Mouse (Mus musculus) inflammation-experienced regulatory T-cells, adult 6 months (primary cell): Measurements from ENCODE around the gene Adh1. TPM values are rescaled to one million over a fixed set of nuclear protein-coding genes. Genes with fewer than 3 reads are reported as not detected.

Experiments used
- ATAC-seq: one replicate; pipeline ENCODE4 v1.8.0; 2017
- polyA plus RNA-seq, 3 experiments: library from polyadenylated mRNA; unstranded; fragments of 100-300 nt; shearing (Covaris generic); gene quantifications; one replicate each; pipeline ENCODE4 v1.2.1; 2017

The Adh1 gene
- polyA plus RNA-seq, 3 experiments from 2014 or later = 1.9 to 3.3 TPM; not detected in 1

DNA sequence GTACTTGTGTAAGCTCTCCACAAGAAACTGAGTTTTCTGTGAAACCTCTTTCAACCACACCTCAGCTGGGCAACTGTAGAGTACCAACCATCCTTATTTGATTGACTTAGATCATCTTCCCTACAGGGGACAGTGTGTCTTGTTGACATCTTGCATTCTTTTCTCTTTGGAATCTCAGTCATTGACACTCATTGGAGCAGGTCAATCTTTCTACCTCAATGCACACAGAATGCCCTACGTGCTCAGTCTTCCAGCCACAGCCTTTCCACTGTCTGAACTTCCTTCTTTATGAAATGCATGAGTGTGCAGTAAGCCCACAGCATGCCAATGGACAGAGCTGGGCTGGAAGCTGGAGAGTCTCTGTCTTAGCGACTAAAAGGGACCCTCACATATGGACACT lies 29.9 kb downstream of the Adh1 start:
- ATAC-seq = no peak

GRCm38 (mm10) chr3:138291529-138292117 lies 30.8 kb downstream of the Adh1 start:
- no peak for ATAC-seq

DNA sequence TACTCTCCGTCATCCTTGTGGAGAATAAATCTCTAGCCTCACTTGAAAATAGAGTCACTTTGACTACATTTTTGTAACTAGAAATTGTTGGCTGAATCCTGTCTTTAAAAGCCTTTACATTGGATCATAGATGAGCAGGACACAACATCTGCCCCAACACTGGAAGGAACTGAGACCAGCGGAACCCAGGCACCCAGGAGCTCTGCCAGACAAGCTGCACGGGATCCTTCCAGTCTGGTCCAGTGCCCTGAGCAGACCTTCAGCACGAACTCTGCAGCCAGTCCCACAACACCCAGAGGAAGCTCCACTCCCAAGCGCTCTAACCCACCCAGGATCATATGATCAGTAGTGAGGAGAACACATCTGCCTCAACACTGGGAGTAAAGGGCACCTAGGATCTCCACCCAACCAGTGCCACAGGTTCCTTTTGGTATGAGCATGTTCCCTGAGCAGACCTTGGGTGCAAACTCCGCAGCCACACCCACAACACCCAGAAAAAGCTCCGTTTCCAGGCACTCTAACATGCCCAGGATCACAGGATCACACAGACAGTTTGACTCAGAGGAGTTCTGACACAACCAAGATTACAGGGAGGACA lies 32.6 kb downstream of the Adh1 start:
- ATAC-seq = no peak

DNA sequence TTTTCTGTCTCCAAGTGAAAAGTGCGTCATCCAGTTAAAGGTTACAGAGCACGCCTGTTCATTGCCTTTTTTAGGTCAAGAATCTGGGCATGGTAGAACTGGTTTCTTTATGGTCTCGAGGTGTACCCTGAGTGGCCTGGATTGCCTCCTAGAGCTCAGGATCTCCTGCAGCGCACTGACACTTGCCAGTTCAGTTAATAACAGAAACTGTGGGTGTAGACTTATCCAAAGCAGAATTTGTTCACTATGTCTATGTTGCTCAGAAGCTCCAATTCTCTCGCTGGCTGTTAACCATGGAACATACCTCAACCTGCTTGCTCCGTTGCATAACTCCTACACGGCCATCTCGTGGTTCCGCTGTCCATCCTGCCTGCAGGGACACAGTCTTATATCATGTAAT lies 39.3 kb downstream of the Adh1 start:
- no peak for ATAC-seq

GRCm38 (mm10) chr3:138302676-138303075 lies 41.9 kb downstream of the Adh1 start:
- no peak for ATAC-seq

DNA sequence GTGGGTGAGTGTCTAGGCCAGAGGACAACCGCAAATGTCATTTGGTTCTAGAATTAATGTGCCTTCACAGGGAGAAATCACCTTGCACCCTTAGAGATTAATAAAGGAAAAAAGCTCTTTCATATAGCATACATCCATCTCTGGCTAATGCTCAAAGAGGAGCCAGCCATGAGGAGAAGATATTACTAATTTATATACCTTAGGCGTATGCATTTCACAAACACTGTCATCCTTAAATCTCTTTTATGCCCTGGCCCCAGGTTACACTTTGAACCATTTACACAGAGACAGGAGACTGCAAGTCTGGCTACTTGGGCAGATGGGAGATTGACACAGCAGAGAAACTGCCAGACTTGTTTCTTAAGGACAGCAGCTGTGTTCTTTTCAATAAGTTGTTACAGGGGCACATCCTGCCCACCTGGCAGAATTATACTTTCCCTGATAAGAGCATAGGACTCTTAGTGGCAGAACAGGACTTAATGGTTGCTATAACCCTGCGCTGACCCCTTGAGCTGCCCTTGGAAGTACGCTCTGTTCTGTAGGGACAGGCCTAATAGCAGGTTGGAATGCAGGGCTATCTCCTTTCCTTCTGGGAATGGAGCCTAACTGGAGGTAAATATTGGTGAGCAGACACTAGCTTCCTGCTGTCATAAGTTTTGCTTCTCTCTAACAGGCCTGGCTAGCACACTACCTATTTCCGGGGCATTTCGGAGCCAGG lies 43.1 kb downstream of the Adh1 start:
- ATAC-seq = no peak

DNA sequence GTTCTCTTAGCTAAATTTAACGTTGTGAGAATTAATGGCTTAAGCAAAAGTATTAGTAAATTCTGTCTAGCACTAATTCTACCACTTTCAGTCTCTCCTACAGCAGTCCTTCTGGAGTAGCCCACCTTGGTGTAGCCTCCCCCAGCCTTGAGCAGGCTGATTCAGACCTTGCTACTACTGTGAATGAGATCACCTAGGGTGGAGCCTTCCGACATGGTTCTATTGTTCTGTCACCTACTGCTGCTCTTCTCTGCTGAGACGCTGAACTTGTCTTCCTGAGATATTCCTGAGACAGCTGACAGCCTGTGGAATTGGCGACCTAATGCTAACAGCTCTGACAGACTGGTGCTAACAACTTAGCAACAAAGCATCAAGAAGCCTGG lies 43.7 kb downstream of the Adh1 start:
- ATAC-seq = no peak

DNA sequence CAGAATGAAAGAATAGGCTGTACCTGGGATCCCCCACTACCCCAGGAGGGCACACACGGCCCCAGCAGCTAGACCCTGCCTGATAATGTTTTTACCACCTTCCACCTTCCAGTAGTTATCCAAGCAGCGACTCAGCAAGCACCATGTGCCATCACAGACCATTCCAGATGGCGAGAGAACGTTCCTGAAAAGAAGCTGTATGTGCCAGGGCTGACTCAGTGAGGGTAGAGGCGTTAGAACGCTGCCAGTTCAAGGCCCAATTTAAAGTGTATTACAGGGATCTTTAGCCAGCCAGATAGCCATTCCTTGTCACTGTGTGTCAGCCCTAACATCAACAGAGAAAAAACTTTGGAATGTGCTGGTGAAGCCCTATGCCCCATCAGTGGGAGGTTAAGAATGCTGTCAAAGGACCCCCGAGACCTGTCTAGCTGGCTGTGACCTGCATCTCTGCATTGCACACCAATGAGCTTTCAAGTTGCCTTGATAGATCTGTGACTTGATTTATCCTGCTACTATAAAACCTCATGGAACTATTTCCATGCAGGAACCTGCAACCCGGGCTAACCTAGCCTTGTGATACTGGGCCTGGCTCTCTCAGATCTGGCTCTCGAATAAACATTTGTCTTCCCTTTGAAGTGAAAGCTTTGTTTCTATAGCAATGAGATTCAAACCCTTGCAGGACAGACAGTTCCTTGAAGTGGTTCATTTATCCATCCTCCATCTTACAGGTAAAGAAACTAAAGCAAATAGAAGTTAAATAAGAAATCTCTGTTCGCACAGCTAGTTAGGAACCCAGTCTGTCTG lies 44.9 kb downstream of the Adh1 start:
- no peak for ATAC-seq

- ATAC-seq = no peak
Measured at GRCm38 (mm10) chr3:138306290-138306683, 45.5 kb downstream of the Adh1 start.

DNA sequence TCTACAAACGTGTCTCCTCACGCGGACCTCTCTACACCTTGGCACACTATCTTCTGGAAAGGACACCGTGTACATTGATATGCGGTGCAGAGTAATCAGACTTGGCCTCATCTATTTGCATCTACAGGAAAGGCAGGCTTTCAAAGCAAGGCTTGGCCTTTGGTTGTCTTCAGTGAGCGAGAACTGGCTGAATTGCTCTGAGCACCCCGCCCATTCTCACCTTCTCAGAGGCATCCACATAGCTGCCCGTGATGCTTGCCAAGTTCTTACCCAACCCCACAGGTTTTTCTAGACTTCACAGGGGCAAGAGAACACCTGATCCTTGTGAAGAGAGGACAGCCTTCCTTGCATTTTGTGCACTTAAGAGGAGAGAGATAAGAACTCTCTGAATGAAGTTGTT lies 49.1 kb downstream of the Adh1 start:
- no peak for ATAC-seq

DNA sequence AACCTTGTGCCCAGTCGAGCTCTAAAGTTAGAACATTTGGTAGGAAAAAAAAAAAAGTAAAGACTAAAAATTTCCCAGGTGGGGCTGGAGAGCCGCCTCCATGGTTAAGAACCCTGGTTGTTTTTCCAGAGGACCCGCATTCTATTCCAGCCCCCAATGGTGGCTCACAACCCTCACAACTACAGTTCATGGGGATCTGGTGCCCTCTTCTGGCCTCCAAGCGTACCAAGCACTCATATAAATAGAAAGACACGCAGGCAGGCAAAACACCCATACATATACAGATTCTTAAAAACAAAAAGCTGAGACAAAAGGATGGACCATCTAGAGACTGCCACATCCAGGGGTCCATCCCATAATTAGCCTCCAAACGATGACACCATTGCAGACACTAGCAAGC lies 50.2 kb downstream of the Adh1 start:
- ATAC-seq = no peak

GRCm38 (mm10) chr3:138312965-138313364 lies 52.2 kb downstream of the Adh1 start, which contains the start of gene Adh6a:
Gene Adh6a (plus strand): TSS chr3:138313286.
- ATAC-seq = no peak

- no peak for ATAC-seq
Measured at GRCm38 (mm10) chr3:138316908-138317472, 56.2 kb downstream of the Adh1 start.

GRCm38 (mm10) chr3:138325001-138325400 lies 64.2 kb downstream of the Adh1 start:
- no peak for ATAC-seq

DNA sequence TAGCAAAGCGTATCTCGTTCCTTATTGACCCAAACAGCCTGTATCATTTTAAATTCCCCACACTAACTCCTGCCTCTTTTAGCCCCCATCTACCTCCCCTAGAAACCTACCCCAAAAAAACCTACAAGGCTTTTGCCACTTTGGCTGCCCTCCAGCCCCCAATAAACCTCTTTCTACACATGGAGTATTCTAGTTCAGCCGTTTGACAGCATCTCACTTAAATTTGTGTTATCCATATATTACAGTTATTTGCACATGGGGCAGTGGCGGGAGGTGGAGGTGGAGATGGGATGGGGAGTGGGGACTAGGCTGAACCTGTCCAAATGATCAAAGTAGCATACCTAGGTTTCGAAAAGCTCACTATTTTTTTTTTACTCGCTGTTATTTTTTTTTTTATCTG lies 64.7 kb downstream of the Adh1 start:
- no peak for ATAC-seq

DNA sequence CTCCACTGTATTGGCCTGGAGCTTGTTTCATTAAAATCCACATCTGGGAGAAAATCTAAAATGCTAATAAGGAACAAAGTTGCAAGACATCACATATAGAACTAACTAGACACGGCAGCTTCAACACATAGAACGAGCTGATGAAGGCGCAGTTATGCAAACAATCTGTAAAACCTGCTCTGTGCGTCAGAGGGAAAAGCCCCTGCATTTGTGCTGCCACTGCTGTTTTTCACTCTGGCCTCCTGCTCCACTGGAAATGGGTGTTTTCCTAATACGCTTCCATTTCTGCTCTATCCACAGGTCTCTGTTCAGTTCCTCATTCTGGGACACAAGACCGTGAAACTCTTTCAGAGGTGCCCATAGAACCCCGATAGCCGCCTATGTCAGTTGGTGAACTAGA lies 73.1 kb downstream of the Adh1 start:
- ATAC-seq = peak; percentile 36

- ATAC-seq = peak; percentile 88
Measured at GRCm38 (mm10) chr3:138334320-138334719, 73.5 kb downstream of the Adh1 start.

DNA sequence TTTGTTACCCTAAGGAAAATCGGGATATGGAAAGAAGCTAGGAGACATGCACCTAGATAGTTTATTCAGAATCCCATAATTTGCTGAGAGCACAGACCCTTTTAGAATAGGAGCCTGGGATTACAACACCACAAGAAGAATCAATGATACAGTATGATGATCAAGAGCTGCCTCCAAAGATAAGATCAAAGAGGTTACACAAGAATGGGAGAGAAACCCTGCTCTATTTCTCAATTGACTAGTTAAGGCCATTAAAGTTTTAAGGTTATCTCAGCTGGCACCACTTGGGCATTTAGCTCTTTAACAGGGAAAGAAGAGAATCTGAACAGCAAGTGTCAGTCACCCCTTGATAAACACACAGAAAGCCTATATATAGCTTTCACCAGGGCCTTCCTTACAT lies 74.8 kb downstream of the Adh1 start:
- no peak for ATAC-seq

- ATAC-seq = no peak
Measured at GRCm38 (mm10) chr3:138336104-138336754, 75.4 kb downstream of the Adh1 start.
